Mouse (Mus musculus) intestine, embryonic 16.5 days (tissue): Measurements from ENCODE around the gene Cldn15. TPM values are rescaled to one million over a fixed set of nuclear protein-coding genes. Genes with fewer than 3 reads are reported as not detected.
A peak's percentile ranks its signal among the peaks of the same experiment; 100 is the strongest.

Experiments used
- ATAC-seq: fragments of 200-750 bp; cut with Nextera tagmentation; 2 replicates; pipeline ENCODE4 v1.8.0; 2017; ENCODE audit warnings: moderate TSS enrichment, moderate library complexity
- H3K27ac ChIP-seq: fragments of 300-500 bp; sonication (generic); 2 replicates; pipeline ENCODE4 v1.5.1; 2014; ENCODE audit warnings: mild to moderate bottlenecking, low read length
- H3K27me3 ChIP-seq: fragments of 300-500 bp; sonication (generic); replicated peaks from 2 replicates; pipeline ENCODE4 v1.6.1; 2014; ENCODE audit warnings: low read length, control low read depth, mixed read lengths; ENCODE audit not compliant: control insufficient read depth, insufficient read depth
- H3K36me3 ChIP-seq: fragments of 300-500 bp; sonication (generic); 2 replicates; pipeline ENCODE4 v1.6.1; 2014; ENCODE audit warnings: low read length, control low read depth; ENCODE audit not compliant: control insufficient read depth, insufficient read depth
- H3K4me1 ChIP-seq: fragments of 300-500 bp; sonication (generic); 2 replicates; pipeline ENCODE4 v1.6.1; 2014; ENCODE audit warnings: low read length, control low read depth, mixed read lengths; ENCODE audit not compliant: control insufficient read depth, insufficient read depth
- H3K4me2 ChIP-seq: fragments of 300-500 bp; sonication (generic); 2 replicates; pipeline ENCODE4 v1.6.1; 2014; ENCODE audit warnings: low read depth, low read length, control low read depth
- H3K4me3 ChIP-seq: fragments of 300-500 bp; sonication (generic); 2 replicates; pipeline ENCODE4 v1.5.1; 2014; ENCODE audit warnings: mild to moderate bottlenecking, low read length
- H3K9ac ChIP-seq: fragments of 300-500 bp; sonication (generic); 2 replicates; pipeline ENCODE4 v1.6.1; 2014; ENCODE audit warnings: low read depth, low read length
- H3K9me3 ChIP-seq: fragments of 300-500 bp; sonication (generic); 2 replicates; pipeline ENCODE4 v1.6.1; 2016; ENCODE audit warnings: low read length, control low read depth; ENCODE audit not compliant: control insufficient read depth
- WGBS: fragments of 180-500 bp; shearing (Covaris S2); extraction: QIAGEN DNeasy Blood & Tissue Kit; methylation state at CpG from one replicate; pipeline ENCODE4 v1.1.7; 2014; 5-methylcytosine and 5-hydroxymethylcytosine counted together
- polyA plus RNA-seq: library from polyadenylated mRNA; unstranded; fragments of >200 nt; fragmentation: Nextera tagmentation; extraction: Ambion mirVana; gene quantifications from 2 replicates; pipeline ENCODE4 v1.2.1, GENCODE M21; 2015

Cldn15 gene
- polyA plus RNA-seq, 1 experiment from 2014 or later: 34.8 TPM

- peak within 1 kb of the TSS; percentile 94 for H3K4me3 ChIP-seq
- peak; percentile 91 for ATAC-seq
- peak within 1 kb of the TSS; percentile 97 for H3K9ac ChIP-seq
- no peaks in the 10 kb centered on the region for H3K27me3 ChIP-seq
- peaks cover 16% of the 10 kb centered on the region for H3K36me3 ChIP-seq
- H3K9me3 ChIP-seq: no peaks in the 10 kb centered on the region
- peak within 1 kb of the TSS; percentile 88 for H3K4me2 ChIP-seq
- H3K4me1 ChIP-seq: peaks cover 14% of the 10 kb centered on the region
- WGBS: under 1% methylated on average over 26 of the region's 26 CpGs
- peak within 1 kb of the TSS; percentile 95 for H3K27ac ChIP-seq
Observed at GRCm38 (mm10) chr5:136986695-136987137, 20.3 kb downstream of the Cldn15 start, which contains the start of gene Plod3. Plod3 (plus strand) TSS chr5:136987019.

- Histone ChIP-seq H3K9ac (peak overlapping the region; percentile 97), H3K4me2 (peak overlapping the region; percentile 88), H3K36me3 (peaks cover 16% of the 10 kb centered on the region), H3K27ac (peak overlapping the region; percentile 95), H3K9me3 (no peaks in the 10 kb centered on the region), H3K4me1 (peaks cover 14% of the 10 kb centered on the region), H3K4me3 (peak overlapping the region; percentile 94), H3K27me3 (no peaks in the 10 kb centered on the region)
- peak; percentile 74 for ATAC-seq
- WGBS: under 1% methylated on average over 67 of the region's 67 CpGs
Observed at GRCm38 (mm10) chr5:136987138-136987933, 20.9 kb downstream of the Cldn15 start.

- no peaks in the 10 kb centered on the region for H3K27me3 ChIP-seq
- H3K4me3 ChIP-seq: peak within 1 kb of the TSS; percentile 94
- H3K4me2 ChIP-seq: peak within 1 kb of the TSS; percentile 88
- H3K4me1 ChIP-seq: peaks cover 14% of the 10 kb centered on the region
- peak within 1 kb of the TSS; percentile 95 for H3K27ac ChIP-seq
- H3K9me3 ChIP-seq: no peaks in the 10 kb centered on the region
- WGBS: 2% methylated on average over 12 of the region's 12 CpGs
- H3K36me3 ChIP-seq: peaks cover 16% of the 10 kb centered on the region
- peak within 1 kb of the TSS; percentile 97 for H3K9ac ChIP-seq
- no peak for ATAC-seq
Observed at GRCm38 (mm10) chr5:136987934-136988271, 21.5 kb downstream of the Cldn15 start, which contains the start of gene Znhit1. Znhit1 (minus strand) TSS chr5:136988021.

GRCm38 (mm10) chr5:136988420-136988819 lies 22.0 kb downstream of the Cldn15 start:
- peak overlapping the region; percentile 94; the same call in 1 of the 2 replicates for H3K4me3 ChIP-seq
- peaks cover 17% of the 10 kb centered on the region for H3K36me3 ChIP-seq
- H3K27me3 ChIP-seq: no peaks in the 10 kb centered on the region
- H3K27ac ChIP-seq: no peak overlapping the region
- ATAC-seq: no peak
- peak overlapping the region; percentile 88 for H3K4me2 ChIP-seq
- peaks cover 14% of the 10 kb centered on the region for H3K4me1 ChIP-seq
- 53% methylated on average over 7 of the region's 7 CpGs for WGBS
- peak overlapping the region; percentile 97; the same call in 1 of the 2 replicates for H3K9ac ChIP-seq
- no peaks in the 10 kb centered on the region for H3K9me3 ChIP-seq

GRCm38 (mm10) chr5:136989801-136990200 lies 23.4 kb downstream of the Cldn15 start:
- H3K36me3 ChIP-seq: peaks cover 26% of the 10 kb centered on the region; the same call in 1 of the 2 replicates

GRCm38 (mm10) chr5:136999449-136999848 lies 33.0 kb downstream of the Cldn15 start:
- no peak overlapping the region for H3K9ac ChIP-seq
- H3K4me2 ChIP-seq: no peak overlapping the region
- H3K9me3 ChIP-seq: no peaks in the 10 kb centered on the region
- ATAC-seq: no peak
- H3K27me3 ChIP-seq: no peaks in the 10 kb centered on the region
- 0 out of 2 replicates have a peak, but pooled peaks cover 3% of the 10 kb centered on the region for H3K36me3 ChIP-seq
- WGBS: 60% methylated on average over 4 of the region's 5 CpGs
- H3K27ac ChIP-seq: no peak overlapping the region
- no peaks in the 10 kb centered on the region for H3K4me1 ChIP-seq
- H3K4me3 ChIP-seq: no peak overlapping the region

More at GRCm38 (mm10) chr5:136989801-136990200, 23.4 kb downstream of the Cldn15 start:
- no peak for ATAC-seq
- Histone ChIP-seq H3K4me1 (peaks cover 14% of the 10 kb centered on the region), H3K4me3 (no peak overlapping the region), H3K4me2 (no peak overlapping the region), H3K27ac (no peak overlapping the region), H3K9me3 (no peaks in the 10 kb centered on the region), H3K27me3 (no peaks in the 10 kb centered on the region), H3K9ac (no peak overlapping the region)
- 88% methylated on average over 6 of the region's 6 CpGs for WGBS

GRCm38 (mm10) chr5:137000612-137001011 lies 34.2 kb downstream of the Cldn15 start:
- 78% methylated on average over 2 of the region's 2 CpGs for WGBS
- Histone ChIP-seq H3K4me3 (no peak overlapping the region), H3K9me3 (no peaks in the 10 kb centered on the region), H3K4me2 (no peak overlapping the region), H3K9ac (no peak overlapping the region), H3K27me3 (no peaks in the 10 kb centered on the region), H3K4me1 (no peaks in the 10 kb centered on the region), H3K27ac (no peak overlapping the region), H3K36me3 (no peaks in the 10 kb centered on the region)
- no peak for ATAC-seq

GRCm38 (mm10) chr5:137007276-137007675 lies 40.9 kb downstream of the Cldn15 start:
- Histone ChIP-seq H3K9me3 (no peaks in the 10 kb centered on the region), H3K27me3 (no peaks in the 10 kb centered on the region), H3K4me1 (0 out of 2 replicates have a peak, but pooled peaks cover 3% of the 10 kb centered on the region), H3K4me2 (no peak overlapping the region), H3K4me3 (no peak overlapping the region), H3K36me3 (no peaks in the 10 kb centered on the region), H3K9ac (no peak overlapping the region), H3K27ac (no peak overlapping the region)
- ATAC-seq: no peak
- WGBS: 30% methylated on average over 8 of the region's 8 CpGs

- no peak overlapping the region for H3K4me3 ChIP-seq
- no peak overlapping the region for H3K9ac ChIP-seq
- no peaks in the 10 kb centered on the region for H3K27me3 ChIP-seq
- H3K4me2 ChIP-seq: no peak overlapping the region
- no peak for ATAC-seq
- no peaks in the 10 kb centered on the region for H3K9me3 ChIP-seq
- no peak overlapping the region for H3K27ac ChIP-seq
- 0 out of 2 replicates have a peak, but pooled peaks cover 3% of the 10 kb centered on the region for H3K4me1 ChIP-seq
- no peaks in the 10 kb centered on the region for H3K36me3 ChIP-seq
- 27% methylated on average over 3 of the region's 3 CpGs for WGBS
Observed at GRCm38 (mm10) chr5:137009988-137010387, 43.6 kb downstream of the Cldn15 start.
